Mouse (Mus musculus): Measurements from ENCODE around the gene Gm49366. TPM values are rescaled to one million over a fixed set of nuclear protein-coding genes. Genes with fewer than 3 reads are reported as not detected.
A peak's percentile ranks its signal among the peaks of the same experiment; 100 is the strongest.
"Not testable (repeated sequence)": the region's sequence is repeated elsewhere in the genome, so short reads cannot be mapped to it uniquely, and the experiment has no call there.

The Gm49366 gene
- not detected in 2 replicates for polyA plus RNA-seq (2014; fragmentation: Nextera tagmentation; extraction: Ambion mirVana)

- H3K9ac ChIP-seq (replicated peaks; ENCODE audit: low read depth, low read length) = peak within 1 kb of the TSS; percentile 47
- ATAC-seq (ENCODE audit: low read depth); H3K9me3 ChIP-seq (ENCODE audit: control insufficient read depth, low read length); H3K27ac ChIP-seq (ENCODE audit: low read depth, low read length); H3K36me3 ChIP-seq (ENCODE audit: control insufficient read depth, insufficient read depth, low read length); H3K27me3 ChIP-seq (ENCODE audit: control insufficient read depth, insufficient read depth, low read length); H3K4me1 ChIP-seq (ENCODE audit: control insufficient read depth, insufficient read depth, low read length): not testable (repeated sequence)
- 4% methylated on average over 29 of the region's 39 CpGs for WGBS
- H3K4me3 ChIP-seq (ENCODE audit: low read depth, low read length) = peak within 1 kb of the TSS; percentile 38
- peak within 1 kb of the TSS; percentile 56 for H3K4me2 ChIP-seq (ENCODE audit: low read depth, low read length)
Measured at GRCm38 (mm10) chr12:84038691-84039111, at the start of gene Gm49366. Gm49366 (plus strand) TSS chr12:84038935.

- H3K4me3 ChIP-seq (ENCODE audit: low read depth, low read length) = no peak overlapping the region
- WGBS = over 99% methylated on average over 4 of the region's 4 CpGs
- H3K27me3 ChIP-seq (ENCODE audit: control insufficient read depth, insufficient read depth, low read length) = no peaks in the 10 kb centered on the region
- no peak overlapping the region for H3K9ac ChIP-seq (replicated peaks; ENCODE audit: low read depth, low read length)
- no peaks in the 10 kb centered on the region for H3K36me3 ChIP-seq (ENCODE audit: control insufficient read depth, insufficient read depth, low read length)
- H3K4me1 ChIP-seq (ENCODE audit: control insufficient read depth, insufficient read depth, low read length) = no peaks in the 10 kb centered on the region
- H3K9me3 ChIP-seq (ENCODE audit: control insufficient read depth, low read length) = no peaks in the 10 kb centered on the region
- no peak for ATAC-seq (ENCODE audit: low read depth)
- no peak overlapping the region for H3K4me2 ChIP-seq (ENCODE audit: low read depth, low read length)
- no peak overlapping the region for H3K27ac ChIP-seq (ENCODE audit: low read depth, low read length)
Measured at GRCm38 (mm10) chr12:83989378-83989777, 49.4 kb upstream of the Gm49366 start.

GRCm38 (mm10) chr12:83997221-83997620 is 41.5 kb upstream of the Gm49366 start:
- H3K27ac ChIP-seq (ENCODE audit: low read depth, low read length) = no peak overlapping the region
- no peak for ATAC-seq (ENCODE audit: low read depth)
- H3K9ac ChIP-seq (replicated peaks; ENCODE audit: low read depth, low read length) = no peak overlapping the region
- H3K27me3 ChIP-seq (ENCODE audit: control insufficient read depth, insufficient read depth, low read length) = no peaks in the 10 kb centered on the region
- H3K4me2 ChIP-seq (ENCODE audit: low read depth, low read length) = no peak overlapping the region
- no peaks in the 10 kb centered on the region for H3K4me1 ChIP-seq (ENCODE audit: control insufficient read depth, insufficient read depth, low read length)
- H3K36me3 ChIP-seq (ENCODE audit: control insufficient read depth, insufficient read depth, low read length) = no peaks in the 10 kb centered on the region
- no peaks in the 10 kb centered on the region for H3K9me3 ChIP-seq (ENCODE audit: control insufficient read depth, low read length)
- no peak overlapping the region for H3K4me3 ChIP-seq (ENCODE audit: low read depth, low read length)
- 76% methylated on average over 2 of the region's 2 CpGs for WGBS

- no peak overlapping the region for H3K9ac ChIP-seq (replicated peaks; ENCODE audit: low read depth, low read length)
- ATAC-seq (ENCODE audit: low read depth) = no peak
- H3K27ac ChIP-seq (ENCODE audit: low read depth, low read length) = no peak overlapping the region
- H3K4me3 ChIP-seq (ENCODE audit: low read depth, low read length) = no peak overlapping the region
- H3K27me3 ChIP-seq (ENCODE audit: control insufficient read depth, insufficient read depth, low read length) = no peaks in the 10 kb centered on the region
- H3K4me1 ChIP-seq (ENCODE audit: control insufficient read depth, insufficient read depth, low read length) = no peaks in the 10 kb centered on the region
- no peak overlapping the region for H3K4me2 ChIP-seq (ENCODE audit: low read depth, low read length)
- no peaks in the 10 kb centered on the region for H3K9me3 ChIP-seq (ENCODE audit: control insufficient read depth, low read length)
- no peaks in the 10 kb centered on the region for H3K36me3 ChIP-seq (ENCODE audit: control insufficient read depth, insufficient read depth, low read length)
- WGBS = 64% methylated on average over 11 of the region's 11 CpGs
Measured at GRCm38 (mm10) chr12:83998341-83999107, 40.2 kb upstream of the Gm49366 start.

GRCm38 (mm10) chr12:83999237-83999636 is 39.5 kb upstream of the Gm49366 start:
- 71% methylated on average over 8 of the region's 8 CpGs for WGBS
- H3K4me1 ChIP-seq (ENCODE audit: control insufficient read depth, insufficient read depth, low read length); ATAC-seq (ENCODE audit: low read depth): not testable (repeated sequence)

GRCm38 (mm10) chr12:84000418-84000817 is 38.3 kb upstream of the Gm49366 start:
- Histone ChIP-seq H3K27me3 (ENCODE audit: control insufficient read depth, insufficient read depth, low read length) (no peaks in the 10 kb centered on the region), H3K9ac (replicated peaks; ENCODE audit: low read depth, low read length) (no peak overlapping the region), H3K36me3 (ENCODE audit: control insufficient read depth, insufficient read depth, low read length) (no peaks in the 10 kb centered on the region), H3K4me3 (ENCODE audit: low read depth, low read length) (no peak overlapping the region), H3K4me1 (ENCODE audit: control insufficient read depth, insufficient read depth, low read length) (no peaks in the 10 kb centered on the region), H3K9me3 (ENCODE audit: control insufficient read depth, low read length) (no peaks in the 10 kb centered on the region), H3K27ac (ENCODE audit: low read depth, low read length) (no peak overlapping the region), H3K4me2 (ENCODE audit: low read depth, low read length) (no peak overlapping the region)
- no peak for ATAC-seq (ENCODE audit: low read depth)
- WGBS = 38% methylated on average over 3 of the region's 3 CpGs

More at GRCm38 (mm10) chr12:83999237-83999636, 39.5 kb upstream of the Gm49366 start:
- H3K27me3 ChIP-seq (ENCODE audit: control insufficient read depth, insufficient read depth, low read length); H3K4me2 ChIP-seq (ENCODE audit: low read depth, low read length); H3K27ac ChIP-seq (ENCODE audit: low read depth, low read length); H3K9ac ChIP-seq (replicated peaks; ENCODE audit: low read depth, low read length); H3K9me3 ChIP-seq (ENCODE audit: control insufficient read depth, low read length); H3K36me3 ChIP-seq (ENCODE audit: control insufficient read depth, insufficient read depth, low read length); H3K4me3 ChIP-seq (ENCODE audit: low read depth, low read length): not testable (repeated sequence)

- no peak overlapping the region for H3K4me3 ChIP-seq (ENCODE audit: low read depth, low read length)
- H3K27ac ChIP-seq (ENCODE audit: low read depth, low read length) = no peak overlapping the region
- peaks cover under 1% of the 10 kb centered on the region for H3K4me1 ChIP-seq (ENCODE audit: control insufficient read depth, insufficient read depth, low read length)
- H3K9ac ChIP-seq (replicated peaks; ENCODE audit: low read depth, low read length) = no peak overlapping the region
- H3K36me3 ChIP-seq (ENCODE audit: control insufficient read depth, insufficient read depth, low read length) = no peaks in the 10 kb centered on the region
- no peaks in the 10 kb centered on the region for H3K27me3 ChIP-seq (ENCODE audit: control insufficient read depth, insufficient read depth, low read length)
- 84% methylated on average over 1 of the region's 1 CpGs for WGBS
- H3K4me2 ChIP-seq (ENCODE audit: low read depth, low read length) = no peak overlapping the region
- no peaks in the 10 kb centered on the region for H3K9me3 ChIP-seq (ENCODE audit: control insufficient read depth, low read length)
- no peak for ATAC-seq (ENCODE audit: low read depth)
Measured at GRCm38 (mm10) chr12:84003866-84004265, 34.9 kb upstream of the Gm49366 start.

- Histone ChIP-seq H3K9ac (replicated peaks; ENCODE audit: low read depth, low read length) (no peak overlapping the region), H3K4me2 (ENCODE audit: low read depth, low read length) (0 out of 2 replicates have a peak overlapping the region, but pooled peaks have one; percentile 47), H3K27me3 (ENCODE audit: control insufficient read depth, insufficient read depth, low read length) (no peaks in the 10 kb centered on the region), H3K4me3 (ENCODE audit: low read depth, low read length) (no peak overlapping the region), H3K27ac (ENCODE audit: low read depth, low read length) (peak overlapping the region; percentile 4; the same call in 1 of the 2 replicates), H3K9me3 (ENCODE audit: control insufficient read depth, low read length) (no peaks in the 10 kb centered on the region), H3K4me1 (ENCODE audit: control insufficient read depth, insufficient read depth, low read length) (peaks cover 6% of the 10 kb centered on the region), H3K36me3 (ENCODE audit: control insufficient read depth, insufficient read depth, low read length) (no peaks in the 10 kb centered on the region)
- ATAC-seq (ENCODE audit: low read depth) = no peak
- 87% methylated on average over 11 of the region's 12 CpGs for WGBS
Measured at GRCm38 (mm10) chr12:84008251-84008650, 30.5 kb upstream of the Gm49366 start.

GRCm38 (mm10) chr12:84008729-84009128 is 30.0 kb upstream of the Gm49366 start:
- Histone ChIP-seq H3K4me2 (ENCODE audit: low read depth, low read length) (peak overlapping the region; percentile 47), H3K4me1 (ENCODE audit: control insufficient read depth, insufficient read depth, low read length) (peaks cover 6% of the 10 kb centered on the region), H3K9me3 (ENCODE audit: control insufficient read depth, low read length) (no peaks in the 10 kb centered on the region), H3K27ac (ENCODE audit: low read depth, low read length) (peak overlapping the region; percentile 4; the same call in 1 of the 2 replicates), H3K36me3 (ENCODE audit: control insufficient read depth, insufficient read depth, low read length) (no peaks in the 10 kb centered on the region), H3K4me3 (ENCODE audit: low read depth, low read length) (peak overlapping the region; percentile 41), H3K27me3 (ENCODE audit: control insufficient read depth, insufficient read depth, low read length) (no peaks in the 10 kb centered on the region), H3K9ac (replicated peaks; ENCODE audit: low read depth, low read length) (peak overlapping the region; percentile 41)
- 44% methylated on average over 8 of the region's 8 CpGs for WGBS
- no peak for ATAC-seq (ENCODE audit: low read depth)

All from neural tube, embryonic 14.5 days (tissue).